Mouse (Mus musculus) thymus, postnatal 36 days (tissue): ENCODE results near the gene Bcl2a1c.
"Not testable (repeated sequence)": the region's sequence is repeated elsewhere in the genome, so short reads cannot be mapped to it uniquely, and the experiment has no call there.

Experiments
- DNase-seq, 2 experiments: peaks; one replicate each; pipeline ENCODE4 v3.0.0; 2022; ENCODE audit warnings: mixed read lengths in 2 of 2

Gene Bcl2a1c

GRCm38 (mm10) chr9:114329855-114330254 lies at the start of gene Bcl2a1c:
Bcl2a1c (plus strand) TSS chr9:114330135.
- peak in 1 of 2 experiments; percentile 3 for DNase-seq

- DNase-seq: not testable (repeated sequence)
Observed at GRCm38 (mm10) chr9:114305957-114306356, 24.0 kb upstream of the Bcl2a1c start.

GRCm38 (mm10) chr9:114311752-114312151 lies 18.2 kb upstream of the Bcl2a1c start:
- not testable (repeated sequence) for DNase-seq

- peak; percentile 37 to 52 for DNase-seq
Observed at GRCm38 (mm10) chr9:114318021-114318420, 11.9 kb upstream of the Bcl2a1c start.

GRCm38 (mm10) chr9:114326011-114326748 lies 3.8 kb upstream of the Bcl2a1c start:
- DNase-seq: no peak

GRCm38 (mm10) chr9:114328332-114328731 lies 1.6 kb upstream of the Bcl2a1c start:
- not testable (repeated sequence) for DNase-seq

- peak; percentile 68 to 75 for DNase-seq
Observed at GRCm38 (mm10) chr9:114367783-114368470, 38.0 kb downstream of the Bcl2a1c start.

GRCm38 (mm10) chr9:114368471-114368858 lies 38.5 kb downstream of the Bcl2a1c start:
- no peak for DNase-seq

GRCm38 (mm10) chr9:114369389-114369788 lies 39.5 kb downstream of the Bcl2a1c start:
- not testable (repeated sequence) for DNase-seq

GRCm38 (mm10) chr9:114371717-114372116 lies 41.8 kb downstream of the Bcl2a1c start:
- DNase-seq: peak; percentile 46 to 56

- no peak for DNase-seq
Observed at GRCm38 (mm10) chr9:114375276-114375962, 45.5 kb downstream of the Bcl2a1c start.

- no peak for DNase-seq
Observed at GRCm38 (mm10) chr9:114377168-114377567, 47.2 kb downstream of the Bcl2a1c start.

- DNase-seq: no peak
Observed at GRCm38 (mm10) chr9:114379871-114380270, 49.9 kb downstream of the Bcl2a1c start.
